Mouse (Mus musculus): ENCODE results near the gene Tmub2. TPM values are rescaled to one million over a fixed set of nuclear protein-coding genes. Genes with fewer than 3 reads are reported as not detected.

Tmub2 gene
- polyA plus RNA-seq, 1 experiment from 2014 or later, result 71.3 TPM

DNA sequence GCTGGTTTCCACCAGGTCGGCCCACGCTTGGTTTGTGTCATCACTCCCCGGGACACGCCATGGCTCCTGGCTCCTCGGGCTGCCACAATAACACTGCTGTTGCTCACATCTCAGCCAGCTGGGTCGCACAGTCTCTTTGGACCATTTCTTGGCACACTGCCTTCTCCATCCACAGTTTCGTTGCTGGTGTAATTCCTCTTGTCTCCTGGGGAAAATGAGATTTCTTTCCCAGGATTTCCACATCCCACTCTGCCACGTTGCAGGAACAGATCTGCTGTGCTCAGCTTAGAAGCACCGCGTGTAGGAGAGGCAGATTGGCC, 35.9 kb downstream of the Tmub2 start:
- H3K4me1 ChIP-seq, result peaks cover 18% of the 10 kb centered on the region
- H3K4me2 ChIP-seq (replicated peaks), result peak overlapping the region; percentile 72
- H3K4me3 ChIP-seq, result peak overlapping the region; percentile 100
- H3K9me3 ChIP-seq, result no peaks in the 10 kb centered on the region
- H3K36me3 ChIP-seq, result no peaks in the 10 kb centered on the region
- H3K9ac ChIP-seq, result peak overlapping the region; percentile 100
- H3K27me3 ChIP-seq (replicated peaks), result no peaks in the 10 kb centered on the region
- H3K27ac ChIP-seq, result peak overlapping the region; percentile 99
- ATAC-seq (ENCODE audit: low FRiP score, low read depth), result no peak
- 17% methylated on average over 10 of the region's 10 CpGs for WGBS

DNA sequence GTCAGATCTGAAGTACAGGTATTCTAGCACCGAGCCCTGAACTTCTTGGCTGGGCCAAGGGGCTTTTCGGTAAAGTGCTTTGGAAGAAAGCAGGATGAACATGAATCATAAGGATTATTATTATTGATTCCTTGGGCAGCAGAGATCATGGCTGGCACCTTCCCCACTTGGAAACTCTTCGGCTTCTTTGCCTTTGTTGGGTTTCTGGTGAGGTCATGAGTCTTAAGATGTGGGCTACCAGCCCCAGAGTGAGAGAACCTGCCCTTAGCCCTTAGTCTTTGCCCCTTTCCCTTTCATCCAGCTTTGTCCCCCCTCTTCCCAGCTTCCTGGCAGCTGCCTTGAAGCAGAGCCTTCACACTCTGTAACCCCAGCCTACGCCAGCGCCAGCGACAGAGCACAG, 37.2 kb downstream of the Tmub2 start:
- Histone ChIP-seq H3K4me3 (no peak overlapping the region), H3K9me3 (no peaks in the 10 kb centered on the region), H3K4me1 (peaks cover 10% of the 10 kb centered on the region), H3K9ac (no peak overlapping the region), H3K4me2 (replicated peaks) (no peak overlapping the region), H3K27me3 (replicated peaks) (no peaks in the 10 kb centered on the region), H3K36me3 (no peaks in the 10 kb centered on the region), H3K27ac (no peak overlapping the region)
- WGBS, result 76% methylated on average over 6 of the region's 6 CpGs
- no peak for ATAC-seq (ENCODE audit: low FRiP score, low read depth)

DNA sequence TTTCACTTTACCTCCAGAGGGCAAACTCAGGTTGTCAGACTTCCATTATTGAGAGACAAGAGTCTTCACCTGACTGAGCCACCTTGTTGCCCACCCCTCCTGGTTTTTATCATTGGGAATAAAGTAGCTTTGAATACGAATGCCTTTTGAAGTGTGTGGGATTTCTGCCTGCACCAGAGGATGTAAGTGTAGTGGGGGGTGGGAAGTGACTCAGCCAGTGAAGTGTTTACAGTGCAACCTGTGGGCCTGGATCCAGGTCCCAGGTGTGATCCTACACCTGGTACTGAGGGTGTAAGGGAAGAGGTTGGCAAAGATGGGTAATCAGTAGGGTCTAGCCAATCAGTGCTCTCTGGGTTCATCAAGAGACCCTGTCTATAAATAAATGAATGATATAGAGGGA, 38.8 kb downstream of the Tmub2 start:
- no peak for ATAC-seq (ENCODE audit: low FRiP score, low read depth)
- Histone ChIP-seq H3K9me3 (no peaks in the 10 kb centered on the region), H3K4me2 (replicated peaks) (no peak overlapping the region), H3K9ac (no peak overlapping the region), H3K4me1 (peaks cover 10% of the 10 kb centered on the region), H3K4me3 (no peak overlapping the region), H3K27ac (no peak overlapping the region), H3K27me3 (replicated peaks) (no peaks in the 10 kb centered on the region), H3K36me3 (no peaks in the 10 kb centered on the region)
- 77% methylated on average over 1 of the region's 1 CpGs for WGBS

DNA sequence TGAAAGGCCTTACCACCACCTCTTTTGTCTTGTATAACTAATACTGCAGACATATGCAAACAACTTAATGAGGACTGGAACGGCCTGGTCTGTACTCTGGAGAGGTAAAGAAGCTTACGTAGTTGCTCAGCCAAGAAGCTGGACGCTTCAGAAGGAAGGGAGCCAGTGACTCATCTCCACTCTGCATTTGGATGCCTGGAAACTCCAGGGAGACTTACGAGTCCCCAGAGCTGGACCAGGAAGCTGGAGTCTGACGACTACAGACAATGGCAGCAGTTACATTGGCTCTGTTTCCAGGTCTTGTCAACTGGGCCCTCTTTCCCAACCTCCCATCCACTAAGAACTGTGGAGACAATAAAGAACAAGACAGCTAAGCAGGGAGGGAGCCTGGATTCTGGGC, 42.5 kb downstream of the Tmub2 start:
- Histone ChIP-seq H3K9me3 (no peaks in the 10 kb centered on the region), H3K4me3 (no peak overlapping the region), H3K9ac (no peak overlapping the region), H3K27ac (no peak overlapping the region), H3K36me3 (no peaks in the 10 kb centered on the region), H3K27me3 (replicated peaks) (no peaks in the 10 kb centered on the region), H3K4me2 (replicated peaks) (no peak overlapping the region), H3K4me1 (no peaks in the 10 kb centered on the region; the same call in 1 of the 2 replicates)
- no peak for ATAC-seq (ENCODE audit: low FRiP score, low read depth)
- WGBS, result 68% methylated on average over 5 of the region's 5 CpGs

DNA sequence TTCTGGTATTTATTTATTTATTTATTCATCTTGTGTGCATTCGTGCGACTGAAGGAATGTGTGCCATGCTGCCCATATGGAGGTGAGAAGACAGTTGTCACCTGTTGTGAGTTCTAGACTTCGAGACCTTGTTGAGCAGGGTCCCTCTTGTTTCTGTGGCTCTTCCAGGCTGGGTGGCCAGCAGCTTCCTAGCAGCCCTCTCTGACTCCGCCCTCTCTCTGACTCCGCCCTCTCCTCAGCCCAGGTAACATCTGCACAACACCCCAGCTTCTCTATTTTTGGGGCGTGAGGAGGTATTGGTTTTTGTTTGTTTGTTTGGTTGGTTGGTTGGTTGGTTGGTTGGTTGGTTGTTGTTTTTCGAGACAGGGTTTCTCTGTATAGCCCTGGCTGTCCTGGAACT, 43.1 kb downstream of the Tmub2 start:
- Histone ChIP-seq H3K4me3 (no peak overlapping the region), H3K4me2 (replicated peaks) (no peak overlapping the region), H3K4me1 (no peaks in the 10 kb centered on the region), H3K9ac (no peak overlapping the region), H3K27me3 (replicated peaks) (no peaks in the 10 kb centered on the region), H3K36me3 (no peaks in the 10 kb centered on the region), H3K9me3 (no peaks in the 10 kb centered on the region), H3K27ac (no peak overlapping the region)
- no peak for ATAC-seq (ENCODE audit: low FRiP score, low read depth)
- WGBS, result 89% methylated on average over 7 of the region's 7 CpGs

DNA sequence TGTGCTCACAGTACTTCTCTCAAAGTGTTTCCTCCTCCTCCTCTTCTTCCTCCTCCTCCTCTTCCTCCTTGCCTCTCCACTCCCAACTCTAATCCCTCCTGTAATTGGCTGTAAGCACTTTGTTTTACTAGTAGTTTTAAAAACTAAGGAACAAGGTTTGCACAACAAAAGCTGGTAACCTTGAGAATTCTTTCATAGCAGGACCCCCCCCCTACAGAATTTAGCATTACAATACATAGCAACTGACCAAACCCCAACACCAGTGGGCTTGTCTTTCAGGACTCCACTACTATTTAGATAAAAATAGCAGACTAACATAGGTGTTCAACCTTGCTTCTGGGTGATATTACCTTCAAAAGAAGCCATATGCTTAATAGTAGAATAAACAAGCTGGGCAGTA, 44.8 kb downstream of the Tmub2 start:
- no peaks in the 10 kb centered on the region for H3K27me3 ChIP-seq (replicated peaks)
- ATAC-seq (ENCODE audit: low FRiP score, low read depth), result no peak
- no peaks in the 10 kb centered on the region for H3K9me3 ChIP-seq
- no peak overlapping the region for H3K4me3 ChIP-seq
- no peak overlapping the region for H3K4me2 ChIP-seq (replicated peaks)
- H3K27ac ChIP-seq, result no peak overlapping the region
- no peaks in the 10 kb centered on the region for H3K4me1 ChIP-seq
- H3K36me3 ChIP-seq, result no peaks in the 10 kb centered on the region
- no peak overlapping the region for H3K9ac ChIP-seq

DNA sequence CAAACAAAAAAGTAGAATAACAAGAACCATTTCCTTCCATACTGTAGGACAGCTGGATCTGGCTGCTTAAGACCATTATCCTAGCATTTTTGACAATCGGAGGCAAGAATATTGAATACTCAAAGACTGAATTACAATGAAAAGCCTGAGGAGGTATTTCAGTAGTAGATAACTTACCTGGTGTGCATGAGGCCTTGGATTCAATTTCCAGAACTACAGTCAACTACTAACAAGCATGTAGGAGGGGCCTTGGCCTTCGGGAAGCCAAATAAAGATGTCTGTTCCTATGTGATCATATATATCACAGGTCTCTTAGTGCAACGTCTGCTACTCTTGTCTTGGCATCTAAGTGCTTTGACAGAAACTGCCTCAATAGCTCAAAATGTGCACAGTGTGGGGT, 45.3 kb downstream of the Tmub2 start:
- Histone ChIP-seq H3K36me3 (no peaks in the 10 kb centered on the region), H3K4me3 (no peak overlapping the region), H3K9ac (no peak overlapping the region), H3K4me1 (0 out of 2 replicates have a peak, but pooled peaks cover 1% of the 10 kb centered on the region), H3K27me3 (replicated peaks) (no peaks in the 10 kb centered on the region), H3K9me3 (no peaks in the 10 kb centered on the region), H3K4me2 (replicated peaks) (no peak overlapping the region), H3K27ac (no peak overlapping the region)
- 88% methylated on average over 3 of the region's 3 CpGs for WGBS
- no peak for ATAC-seq (ENCODE audit: low FRiP score, low read depth)

DNA sequence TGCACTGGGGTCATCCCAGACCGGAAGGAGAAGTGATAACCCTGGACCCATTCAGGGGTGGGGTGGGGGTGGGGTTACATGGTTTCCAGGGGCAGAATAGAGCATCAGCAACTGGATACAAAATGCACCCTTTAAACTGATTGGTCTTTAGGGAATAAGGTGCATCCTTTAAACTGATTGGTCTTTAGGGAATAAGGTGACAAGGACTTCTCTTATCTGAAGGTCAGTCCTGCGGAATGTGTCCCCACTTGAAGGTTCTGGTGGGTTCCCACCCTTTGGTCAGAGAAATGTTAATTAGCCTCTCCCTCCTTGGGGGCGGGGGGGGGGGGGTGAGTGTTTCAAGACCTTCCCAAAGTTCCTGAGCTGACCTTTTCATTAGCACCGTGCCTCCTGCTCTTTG, 47.1 kb downstream of the Tmub2 start:
- 0 out of 2 replicates have a peak, but pooled peaks cover 4% of the 10 kb centered on the region for H3K4me1 ChIP-seq
- ATAC-seq (ENCODE audit: low FRiP score, low read depth), result no peak
- no peaks in the 10 kb centered on the region for H3K36me3 ChIP-seq
- H3K4me2 ChIP-seq (replicated peaks), result no peak overlapping the region
- H3K9me3 ChIP-seq, result no peaks in the 10 kb centered on the region
- no peak overlapping the region for H3K4me3 ChIP-seq
- H3K9ac ChIP-seq, result no peak overlapping the region
- H3K27me3 ChIP-seq (replicated peaks), result no peaks in the 10 kb centered on the region
- 53% methylated on average over 4 of the region's 4 CpGs for WGBS
- H3K27ac ChIP-seq, result no peak overlapping the region

DNA sequence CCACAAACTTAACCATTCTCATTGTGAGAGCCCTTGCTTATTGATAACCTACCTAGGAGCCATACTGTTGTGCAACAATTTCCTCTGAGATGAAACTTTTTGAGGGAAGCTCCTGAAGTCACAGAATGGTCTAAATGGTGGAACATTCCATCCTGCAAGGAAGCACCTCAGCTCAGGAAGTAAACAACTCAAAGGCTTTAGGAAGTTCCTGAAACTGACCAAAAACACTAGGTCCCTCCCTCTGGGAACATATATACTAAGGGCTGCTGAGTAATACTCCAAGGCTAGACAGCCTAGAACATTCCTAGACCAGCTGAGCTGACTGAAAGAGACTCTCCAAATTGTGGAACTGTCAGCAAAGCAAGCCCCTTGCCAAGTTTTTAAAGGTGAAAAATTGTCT, 48.3 kb downstream of the Tmub2 start:
- H3K27me3 ChIP-seq (replicated peaks), result no peaks in the 10 kb centered on the region
- H3K36me3 ChIP-seq, result no peaks in the 10 kb centered on the region
- ATAC-seq (ENCODE audit: low FRiP score, low read depth), result no peak
- 0 out of 2 replicates have a peak, but pooled peaks cover 4% of the 10 kb centered on the region for H3K4me1 ChIP-seq
- H3K9ac ChIP-seq, result no peak overlapping the region
- no peak overlapping the region for H3K27ac ChIP-seq
- H3K9me3 ChIP-seq, result no peaks in the 10 kb centered on the region
- H3K4me3 ChIP-seq, result no peak overlapping the region
- no peak overlapping the region for H3K4me2 ChIP-seq (replicated peaks)

DNA sequence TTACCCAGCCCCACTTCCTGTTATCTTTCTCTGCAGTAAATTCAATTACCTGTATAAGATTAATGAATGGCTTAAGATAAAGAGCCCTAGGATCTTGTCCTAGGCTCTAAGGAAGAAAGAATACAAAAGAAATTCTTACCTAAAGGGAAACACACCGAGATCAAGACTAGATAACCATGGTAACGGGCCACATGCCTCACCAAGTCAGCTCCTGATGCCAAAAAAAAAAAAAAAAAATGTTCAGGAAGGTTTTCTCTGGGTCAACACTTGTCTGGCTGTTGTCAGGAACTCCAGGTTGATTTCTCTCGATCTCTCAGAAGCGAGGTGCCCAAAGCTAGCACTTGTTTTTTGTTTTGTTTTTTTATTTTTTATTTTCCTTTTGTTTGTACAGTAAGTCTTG, 49.3 kb downstream of the Tmub2 start:
- ATAC-seq (ENCODE audit: low FRiP score, low read depth), result no peak
- Histone ChIP-seq H3K9ac (no peak overlapping the region), H3K27me3 (replicated peaks) (no peaks in the 10 kb centered on the region), H3K36me3 (no peaks in the 10 kb centered on the region), H3K4me2 (replicated peaks) (no peak overlapping the region), H3K4me1 (0 out of 2 replicates have a peak, but pooled peaks cover 4% of the 10 kb centered on the region), H3K27ac (no peak overlapping the region), H3K4me3 (no peak overlapping the region), H3K9me3 (no peaks in the 10 kb centered on the region)
- 77% methylated on average over 4 of the region's 4 CpGs for WGBS

DNA sequence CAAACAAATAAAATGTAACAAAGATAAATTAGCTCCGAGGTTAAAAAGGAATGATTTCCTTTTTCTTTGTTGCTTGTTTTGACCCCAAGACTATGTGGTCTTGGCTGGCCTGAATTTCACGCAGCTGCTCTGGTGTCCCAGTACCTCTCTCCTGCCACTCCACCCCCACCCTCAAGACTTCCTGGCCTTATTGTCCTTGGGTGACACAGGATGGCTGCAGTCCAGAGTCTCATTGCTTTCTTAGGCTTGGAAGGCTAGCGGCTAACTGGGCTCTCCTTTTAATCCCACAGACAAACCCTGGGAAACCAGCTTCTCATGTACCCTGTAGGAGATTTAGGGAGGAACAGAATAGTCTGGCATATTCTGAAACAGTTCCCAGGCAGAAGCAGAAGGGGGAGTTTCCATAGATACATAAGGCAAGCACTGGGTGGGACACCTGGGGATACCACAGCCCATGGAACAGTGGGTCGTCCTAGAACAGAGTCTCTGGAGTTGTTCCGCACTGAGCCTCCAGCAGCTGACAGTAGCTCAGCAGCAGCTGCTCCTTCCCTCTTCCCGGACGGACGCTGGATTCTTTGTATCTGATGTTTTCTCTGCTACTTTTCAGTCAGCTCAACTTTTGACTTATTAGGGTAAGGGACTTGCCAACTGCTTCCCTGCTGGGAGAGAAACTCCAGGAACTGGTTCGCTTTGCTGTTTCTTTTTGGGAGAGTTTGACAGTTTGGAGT, 50.4 kb downstream of the Tmub2 start:
- H3K4me2 ChIP-seq (replicated peaks), result no peak overlapping the region
- 43% methylated on average over 9 of the region's 9 CpGs for WGBS
- H3K4me1 ChIP-seq, result 0 out of 2 replicates have a peak, but pooled peaks cover 4% of the 10 kb centered on the region
- no peak overlapping the region for H3K27ac ChIP-seq
- no peaks in the 10 kb centered on the region for H3K36me3 ChIP-seq
- H3K27me3 ChIP-seq (replicated peaks), result no peaks in the 10 kb centered on the region
- ATAC-seq (ENCODE audit: low FRiP score, low read depth), result no peak
- no peak overlapping the region for H3K9ac ChIP-seq
- no peaks in the 10 kb centered on the region for H3K9me3 ChIP-seq
- H3K4me3 ChIP-seq, result no peak overlapping the region

DNA sequence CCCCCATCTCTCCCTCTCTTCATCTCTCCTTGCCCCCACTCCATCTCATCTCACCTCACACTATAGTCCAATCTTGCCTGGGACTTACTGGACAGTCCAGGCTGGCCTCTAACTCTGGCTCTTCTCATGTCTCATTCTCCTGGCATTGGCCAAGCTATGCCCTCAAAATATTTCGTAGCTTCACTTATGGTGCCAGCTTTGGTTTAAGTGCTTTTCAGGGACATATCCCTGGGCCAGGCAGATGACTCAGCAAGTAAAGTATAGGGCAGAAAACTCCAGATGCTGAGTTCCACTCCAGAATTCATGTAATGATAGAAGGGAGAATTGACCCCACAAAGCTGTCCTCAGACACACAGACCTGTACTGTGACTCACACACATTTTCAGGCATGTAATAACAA, 51.5 kb downstream of the Tmub2 start:
- Histone ChIP-seq H3K9me3 (no peaks in the 10 kb centered on the region), H3K36me3 (no peaks in the 10 kb centered on the region), H3K9ac (no peak overlapping the region), H3K27me3 (replicated peaks) (no peaks in the 10 kb centered on the region), H3K27ac (no peak overlapping the region), H3K4me1 (0 out of 2 replicates have a peak, but pooled peaks cover 4% of the 10 kb centered on the region), H3K4me3 (no peak overlapping the region), H3K4me2 (replicated peaks) (no peak overlapping the region)
- ATAC-seq (ENCODE audit: low FRiP score, low read depth), result no peak
- 73% methylated on average over 1 of the region's 1 CpGs for WGBS

DNA sequence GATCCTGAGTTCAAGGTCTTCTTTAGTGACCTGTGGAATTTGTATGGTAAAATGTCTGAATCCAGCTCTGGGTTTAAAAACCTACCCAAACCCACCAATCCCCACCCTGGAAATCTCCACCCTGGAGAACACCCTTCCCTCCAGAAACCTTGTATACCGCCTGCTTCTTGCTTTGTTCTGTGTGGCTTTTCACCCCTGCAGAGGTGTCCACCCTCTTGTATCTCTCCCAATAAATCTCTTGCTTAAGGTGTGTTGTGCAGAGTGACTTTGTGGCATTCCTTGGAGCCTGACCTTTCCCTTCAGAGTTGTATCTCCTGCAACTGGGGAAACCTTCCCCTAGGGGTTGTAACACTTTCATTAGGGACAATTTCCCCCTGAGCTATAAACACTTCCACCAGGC, 53.2 kb downstream of the Tmub2 start:
- Histone ChIP-seq H3K4me1 (0 out of 2 replicates have a peak, but pooled peaks cover 4% of the 10 kb centered on the region), H3K4me2 (replicated peaks) (no peak overlapping the region), H3K9ac (no peak overlapping the region), H3K27me3 (replicated peaks) (no peaks in the 10 kb centered on the region), H3K9me3 (no peaks in the 10 kb centered on the region), H3K36me3 (no peaks in the 10 kb centered on the region), H3K27ac (no peak overlapping the region), H3K4me3 (no peak overlapping the region)
- WGBS, result 14% methylated on average over 1 of the region's 1 CpGs
- no peak for ATAC-seq (ENCODE audit: low FRiP score, low read depth)

All from neural tube, embryonic 12.5 days (tissue).